Mouse (Mus musculus) ES-Bruce4 (cell line): ENCODE data around the gene Ccdc62. TPM values are rescaled to one million over a fixed set of nuclear protein-coding genes. Genes with fewer than 3 reads are reported as not detected.

Source experiments
- H3K27ac ChIP-seq: 2 replicates; pipeline ENCODE4 v1.5.1; 2012; ENCODE audit warnings: low read length, inconsistent platforms; ENCODE audit not compliant: insufficient read depth
- H3K27me3 ChIP-seq: 2 replicates; pipeline ENCODE4 v1.6.1; 2012; ENCODE audit warnings: mild to moderate bottlenecking, low read length, inconsistent platforms; ENCODE audit not compliant: control insufficient read depth, poor library complexity, insufficient read depth, severe bottlenecking
- H3K36me3 ChIP-seq: 2 replicates; pipeline ENCODE4 v1.6.1; 2012; ENCODE audit warnings: inconsistent platforms, mild to moderate bottlenecking, low read length, moderate library complexity; ENCODE audit not compliant: control insufficient read depth, poor library complexity, insufficient read depth, severe bottlenecking
- H3K4me1 ChIP-seq: one replicate; pipeline ENCODE4 v1.8.1; 2011; ENCODE audit warnings: low read length; ENCODE audit not compliant: control insufficient read depth, insufficient read depth
- H3K4me3 ChIP-seq: 2 replicates; pipeline ENCODE4 v1.5.1; 2011; ENCODE audit warnings: low read depth, mild to moderate bottlenecking, low read length
- H3K9ac ChIP-seq: 2 replicates; pipeline ENCODE4 v1.6.1; 2012; ENCODE audit warnings: low read depth, mild to moderate bottlenecking, inconsistent platforms; ENCODE audit not compliant: poor library complexity, severe bottlenecking
- H3K9me3 ChIP-seq: replicated peaks from 2 replicates; pipeline ENCODE4 v1.6.1; 2012; ENCODE audit warnings: mild to moderate bottlenecking, low read length, inconsistent platforms; ENCODE audit not compliant: control insufficient read depth, poor library complexity, insufficient read depth, severe bottlenecking
- CTCF ChIP-seq: IDR thresholded peaks from one replicate; pipeline ENCODE4 v1.8.1; 2011; ENCODE audit warnings: low read depth, low read length
- EP300 ChIP-seq: IDR thresholded peaks from 2 replicates; pipeline ENCODE4 v1.6.1; 2011; ENCODE audit warnings: low read depth, low read length; ENCODE audit not compliant: insufficient read depth
- POLR2A ChIP-seq: IDR thresholded peaks from one replicate; pipeline ENCODE4 v1.8.1; 2011; ENCODE audit warnings: low read length; ENCODE audit not compliant: insufficient read depth
- polyA plus RNA-seq: library from polyadenylated mRNA; stranded (reverse); fragments of >200 nt; gene quantifications from 2 replicates; pipeline ENCODE4 v1.2.4, GENCODE M21; 2011; ENCODE audit warnings: low read depth; ENCODE audit not compliant: missing spikeins, insufficient read depth, insufficient read length

Ccdc62 gene
- polyA plus RNA-seq, 1 experiment: 5.4 TPM

- Histone ChIP-seq H3K9ac (no peak overlapping the region), H3K27me3 (no peaks in the 10 kb centered on the region), H3K9me3 (no peaks in the 10 kb centered on the region), H3K4me1 (no peaks in the 10 kb centered on the region), H3K4me3 (peak overlapping the region; percentile 18), H3K27ac (no peak overlapping the region), H3K36me3 (no peaks in the 10 kb centered on the region)
- no peak for TF ChIP-seq CTCF
- TF ChIP-seq POLR2A: no peak
- no peak for TF ChIP-seq EP300
Observed at GRCm38 (mm10) chr5:123997811-123998210, 67.3 kb downstream of the Ccdc62 start.

- TF ChIP-seq POLR2A: no peak
- no peak for TF ChIP-seq CTCF
- no peak for TF ChIP-seq EP300
- H3K9ac ChIP-seq: no peak overlapping the region
- no peaks in the 10 kb centered on the region for H3K36me3 ChIP-seq
- H3K27ac ChIP-seq: no peak overlapping the region
- no peaks in the 10 kb centered on the region for H3K27me3 ChIP-seq
- no peak overlapping the region for H3K4me3 ChIP-seq
- no peaks in the 10 kb centered on the region for H3K9me3 ChIP-seq
- H3K4me1 ChIP-seq: no peaks in the 10 kb centered on the region
Observed at GRCm38 (mm10) chr5:123998370-123998769, 67.9 kb downstream of the Ccdc62 start.

GRCm38 (mm10) chr5:124000824-124001223, 70.3 kb downstream of the Ccdc62 start:
- H3K27me3 ChIP-seq: no peaks in the 10 kb centered on the region
- no peak overlapping the region for H3K27ac ChIP-seq
- no peaks in the 10 kb centered on the region for H3K4me1 ChIP-seq
- H3K4me3 ChIP-seq: no peak overlapping the region
- no peak for TF ChIP-seq POLR2A
- TF ChIP-seq EP300: no peak
- peak; percentile 93 for TF ChIP-seq CTCF
- H3K36me3 ChIP-seq: no peaks in the 10 kb centered on the region
- no peaks in the 10 kb centered on the region for H3K9me3 ChIP-seq
- no peak overlapping the region for H3K9ac ChIP-seq

- no peak overlapping the region for H3K4me3 ChIP-seq
- no peak for TF ChIP-seq EP300
- TF ChIP-seq POLR2A: no peak
- TF ChIP-seq CTCF: no peak
- no peaks in the 10 kb centered on the region for H3K27me3 ChIP-seq
- no peak overlapping the region for H3K27ac ChIP-seq
- H3K9me3 ChIP-seq: no peaks in the 10 kb centered on the region
- no peak overlapping the region for H3K9ac ChIP-seq
- H3K4me1 ChIP-seq: no peaks in the 10 kb centered on the region
- no peaks in the 10 kb centered on the region for H3K36me3 ChIP-seq
Observed at GRCm38 (mm10) chr5:124001274-124001673, 70.8 kb downstream of the Ccdc62 start.

- no peaks in the 10 kb centered on the region for H3K4me1 ChIP-seq
- no peaks in the 10 kb centered on the region for H3K9me3 ChIP-seq
- no peaks in the 10 kb centered on the region for H3K27me3 ChIP-seq
- no peak overlapping the region for H3K27ac ChIP-seq
- H3K36me3 ChIP-seq: no peaks in the 10 kb centered on the region
- no peak overlapping the region for H3K4me3 ChIP-seq
- no peak overlapping the region for H3K9ac ChIP-seq
- TF ChIP-seq CTCF (no peak), POLR2A (no peak), EP300 (no peak)
Observed at GRCm38 (mm10) chr5:124002876-124003275, 72.4 kb downstream of the Ccdc62 start.

- Histone ChIP-seq H3K4me1 (no peaks in the 10 kb centered on the region), H3K9me3 (no peaks in the 10 kb centered on the region), H3K36me3 (no peaks in the 10 kb centered on the region), H3K4me3 (no peak overlapping the region), H3K27me3 (no peaks in the 10 kb centered on the region), H3K27ac (no peak overlapping the region), H3K9ac (no peak overlapping the region)
- TF ChIP-seq EP300: no peak
- TF ChIP-seq CTCF: no peak
- TF ChIP-seq POLR2A: no peak
Observed at GRCm38 (mm10) chr5:124003375-124003774, 72.9 kb downstream of the Ccdc62 start.
